Mouse (Mus musculus) heart, adult 2 months (tissue): Measurements from ENCODE around the gene Sat2.

Source experiments
- CTCF ChIP-seq: fragments of 200-600 bp; IDR thresholded peaks from 2 replicates; pipeline ENCODE4 v1.8.1; 2022; ENCODE audit warnings: antibody characterized with exemption, mild to moderate bottlenecking, moderate library complexity
- EP300 ChIP-seq: fragments of 200-500 bp; IDR thresholded peaks from 2 replicates; pipeline ENCODE4 v1.6.1; 2011; ENCODE audit warnings: low read depth, low read length, control low read depth; ENCODE audit not compliant: insufficient read depth
- POLR2A ChIP-seq: fragments of 200-500 bp; IDR thresholded peaks from 2 replicates; pipeline ENCODE4 v1.6.1; 2011; ENCODE audit warnings: mild to moderate bottlenecking, low read depth, low read length, control low read depth; ENCODE audit not compliant: insufficient read depth

DNA sequence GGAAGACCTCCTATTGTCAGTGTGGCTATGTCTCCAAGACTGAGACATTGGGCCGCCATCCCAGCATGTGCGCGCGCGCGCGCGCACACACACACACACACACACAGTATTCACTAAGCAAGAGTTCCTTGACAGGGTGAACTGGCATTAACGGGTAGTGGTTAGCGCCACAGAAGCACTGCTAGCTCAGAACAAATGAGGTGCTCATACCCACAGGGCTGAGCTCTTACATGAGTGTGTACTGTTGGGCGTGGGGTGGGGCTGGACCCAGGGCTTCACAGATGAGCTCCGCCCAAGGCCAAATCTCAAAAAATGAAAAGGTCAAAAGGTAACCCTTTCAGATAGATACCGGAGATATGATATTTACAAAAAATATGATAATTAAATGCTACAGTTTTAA is 36.9 kb upstream of the Sat2 start:
- TF ChIP-seq CTCF: no peak
- TF ChIP-seq POLR2A: no peak
- no peak for TF ChIP-seq EP300
